Mouse (Mus musculus) intestine, postnatal 0 days (tissue): ENCODE results near the gene Gtpbp4. TPM values are rescaled to one million over a fixed set of nuclear protein-coding genes. Genes with fewer than 3 reads are reported as not detected.
"Not testable (repeated sequence)": the region's sequence is repeated elsewhere in the genome, so short reads cannot be mapped to it uniquely, and the experiment has no call there.

Experiments
- ATAC-seq: fragments of 200-750 bp; cut with Nextera tagmentation; 2 replicates; pipeline ENCODE4 v1.8.0; 2017; ENCODE audit warnings: mild to moderate bottlenecking, moderate TSS enrichment, moderate library complexity
- H3K27ac ChIP-seq: fragments of 300-500 bp; sonication (generic); 2 replicates; pipeline ENCODE4 v1.5.1; 2014; ENCODE audit warnings: mild to moderate bottlenecking, low read depth, low read length, moderate library complexity
- H3K27me3 ChIP-seq: fragments of 300-500 bp; sonication (generic); replicated peaks from 2 replicates; pipeline ENCODE4 v1.6.1; 2014; ENCODE audit warnings: low read length, mixed read lengths; ENCODE audit not compliant: control insufficient read depth, insufficient read depth
- H3K36me3 ChIP-seq: fragments of 300-500 bp; sonication (generic); 2 replicates; pipeline ENCODE4 v1.6.1; 2014; ENCODE audit warnings: mild to moderate bottlenecking, moderate library complexity; ENCODE audit not compliant: control insufficient read depth, insufficient read depth
- H3K4me1 ChIP-seq: fragments of 300-500 bp; sonication (generic); replicated peaks from 2 replicates; pipeline ENCODE4 v1.6.1; 2014; ENCODE audit warnings: antibody characterized with exemption, low read length, mixed read lengths; ENCODE audit not compliant: control insufficient read depth, insufficient read depth
- H3K4me2 ChIP-seq: fragments of 300-500 bp; sonication (generic); replicated peaks from 2 replicates; pipeline ENCODE4 v1.6.1; 2014; ENCODE audit warnings: low read depth, mild to moderate bottlenecking, moderate library complexity
- H3K4me3 ChIP-seq: fragments of 300-500 bp; sonication (generic); 2 replicates; pipeline ENCODE4 v1.5.1; 2014; ENCODE audit warnings: low read depth, low read length
- H3K9ac ChIP-seq: fragments of 300-500 bp; sonication (generic); 2 replicates; pipeline ENCODE4 v1.6.1; 2014; ENCODE audit warnings: mild to moderate bottlenecking, low read depth, low read length
- H3K9me3 ChIP-seq: fragments of 300-500 bp; sonication (generic); 2 replicates; pipeline ENCODE4 v1.6.1; 2016; ENCODE audit warnings: mixed run types; ENCODE audit not compliant: control insufficient read depth
- WGBS: fragments of 180-500 bp; shearing (Covaris S2); extraction: QIAGEN DNeasy Blood & Tissue Kit; methylation state at CpG from one replicate; pipeline ENCODE4 v1.1.7; 2014; 5-methylcytosine and 5-hydroxymethylcytosine counted together
- polyA plus RNA-seq: library from polyadenylated mRNA; unstranded; fragments of >200 nt; fragmentation: Nextera tagmentation; extraction: Ambion mirVana; gene quantifications from 2 replicates; pipeline ENCODE4 v1.2.1, GENCODE M21; 2015

Gene Gtpbp4
- polyA plus RNA-seq, 1 experiment from 2014 or later = 28.8 TPM

DNA sequence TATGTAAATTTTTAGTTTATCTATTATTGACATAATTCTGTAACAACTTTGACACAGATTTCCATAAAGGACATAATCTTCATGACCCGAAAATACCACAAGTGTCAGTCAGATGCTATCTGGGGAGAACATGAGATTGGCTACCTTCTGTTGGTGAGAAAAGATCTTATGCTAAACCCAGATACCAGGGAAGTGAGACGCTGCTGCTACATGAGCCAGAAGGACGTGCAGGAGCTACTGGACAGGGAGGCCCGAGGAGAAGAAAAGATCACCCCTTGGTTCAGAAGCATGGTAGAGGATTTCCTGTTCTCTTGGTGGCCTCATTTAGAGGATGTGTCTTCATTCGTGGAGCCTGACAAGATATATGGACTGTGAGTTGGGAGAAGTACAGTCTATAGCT, 36.8 kb downstream of the Gtpbp4 start:
- not testable (repeated sequence) for H3K36me3 ChIP-seq, H3K27ac ChIP-seq, ATAC-seq, H3K4me2 ChIP-seq, H3K9ac ChIP-seq, H3K27me3 ChIP-seq, H3K9me3 ChIP-seq, H3K4me1 ChIP-seq, H3K4me3 ChIP-seq
- WGBS = 63% methylated on average over 1 of the region's 5 CpGs

DNA sequence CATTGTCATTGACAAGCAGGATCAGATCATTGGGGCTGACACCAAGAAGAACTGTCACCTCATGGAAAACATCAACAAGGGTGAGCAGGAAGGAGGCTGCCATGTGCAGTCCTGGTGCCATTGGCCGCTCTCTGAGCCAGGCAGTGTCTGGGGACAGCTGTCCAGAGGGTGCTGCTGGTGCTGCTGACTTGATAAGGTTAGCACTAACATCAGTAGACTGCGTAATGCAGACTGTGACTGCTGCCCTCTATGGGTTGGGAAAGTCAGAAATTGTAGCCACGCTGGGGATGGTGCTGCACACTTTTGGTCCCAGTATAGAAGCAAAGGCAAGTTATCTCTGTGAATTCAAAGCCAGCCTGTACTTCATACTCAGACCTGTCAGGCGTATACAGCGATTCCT, 39.0 kb downstream of the Gtpbp4 start:
- H3K36me3 ChIP-seq, H3K4me3 ChIP-seq, H3K27me3 ChIP-seq, H3K4me2 ChIP-seq, H3K27ac ChIP-seq, ATAC-seq, H3K4me1 ChIP-seq, H3K9me3 ChIP-seq, H3K9ac ChIP-seq: not testable (repeated sequence)
- no CpG with 5 or more reads among the region's 5 CpGs for WGBS

DNA sequence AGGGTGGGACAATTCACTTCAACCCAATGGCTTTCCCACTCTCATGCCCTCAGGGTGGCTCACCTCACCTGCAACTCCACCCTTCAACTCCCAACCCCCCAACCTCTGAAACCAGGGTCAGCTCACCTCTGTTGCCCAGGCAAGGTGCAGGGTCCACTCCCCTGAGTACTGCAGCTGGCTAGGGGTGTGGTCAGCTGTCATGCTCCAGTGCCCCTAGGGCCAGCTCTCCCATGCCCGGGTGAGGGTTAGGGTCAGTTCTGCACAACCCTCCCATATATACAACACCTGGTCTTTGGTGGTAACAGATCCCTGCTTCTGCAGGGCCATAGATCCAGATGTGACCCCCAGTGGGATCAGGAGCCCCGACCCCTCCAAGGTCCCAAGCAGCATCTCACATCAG, 40.8 kb downstream of the Gtpbp4 start:
- H3K9ac ChIP-seq, H3K4me1 ChIP-seq, ATAC-seq, H3K9me3 ChIP-seq, H3K36me3 ChIP-seq, H3K4me3 ChIP-seq, H3K4me2 ChIP-seq, H3K27me3 ChIP-seq, H3K27ac ChIP-seq: not testable (repeated sequence)
- WGBS = 89% methylated on average over 1 of the region's 2 CpGs

DNA sequence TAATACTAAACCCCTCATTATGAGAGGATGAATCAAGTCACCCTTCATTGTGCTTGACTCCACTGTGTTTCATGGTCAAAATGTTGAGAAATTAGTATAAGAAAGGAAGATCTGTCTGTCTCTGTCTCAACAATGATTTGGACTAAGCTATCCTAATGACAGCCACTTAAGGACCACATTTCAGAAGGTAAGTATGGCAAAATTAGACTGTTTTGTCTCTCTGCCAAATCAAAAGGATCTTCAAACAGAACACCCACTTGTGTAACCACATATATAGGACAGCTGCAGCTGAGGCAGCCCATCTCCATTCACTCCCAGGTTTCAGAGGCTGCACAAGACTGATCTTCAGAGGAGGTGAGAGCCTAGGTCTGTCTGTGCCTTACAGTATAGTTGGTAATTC, 43.3 kb downstream of the Gtpbp4 start, which contains the start of gene Idi2:
Idi2 (plus strand) TSS at position 301 of the 400 bp plus-strand sequence.
- H3K27ac ChIP-seq, H3K9ac ChIP-seq, H3K9me3 ChIP-seq, H3K27me3 ChIP-seq, H3K4me2 ChIP-seq, H3K36me3 ChIP-seq, H3K4me1 ChIP-seq, ATAC-seq, H3K4me3 ChIP-seq: not testable (repeated sequence)

DNA sequence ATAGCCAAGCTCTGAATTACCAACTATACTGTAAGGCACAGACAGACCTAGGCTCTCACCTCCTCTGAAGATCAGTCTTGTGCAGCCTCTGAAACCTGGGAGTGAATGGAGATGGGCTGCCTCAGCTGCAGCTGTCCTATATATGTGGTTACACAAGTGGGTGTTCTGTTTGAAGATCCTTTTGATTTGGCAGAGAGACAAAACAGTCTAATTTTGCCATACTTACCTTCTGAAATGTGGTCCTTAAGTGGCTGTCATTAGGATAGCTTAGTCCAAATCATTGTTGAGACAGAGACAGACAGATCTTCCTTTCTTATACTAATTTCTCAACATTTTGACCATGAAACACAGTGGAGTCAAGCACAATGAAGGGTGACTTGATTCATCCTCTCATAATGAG, 47.8 kb downstream of the Gtpbp4 start, which contains the start of gene Gm9745:
Gm9745 (minus strand) TSS at position 101 of the 400 bp plus-strand sequence.
- not testable (repeated sequence) for H3K9me3 ChIP-seq, ATAC-seq, H3K4me1 ChIP-seq, H3K9ac ChIP-seq, H3K27ac ChIP-seq, H3K36me3 ChIP-seq, H3K4me2 ChIP-seq, H3K4me3 ChIP-seq, H3K27me3 ChIP-seq

DNA sequence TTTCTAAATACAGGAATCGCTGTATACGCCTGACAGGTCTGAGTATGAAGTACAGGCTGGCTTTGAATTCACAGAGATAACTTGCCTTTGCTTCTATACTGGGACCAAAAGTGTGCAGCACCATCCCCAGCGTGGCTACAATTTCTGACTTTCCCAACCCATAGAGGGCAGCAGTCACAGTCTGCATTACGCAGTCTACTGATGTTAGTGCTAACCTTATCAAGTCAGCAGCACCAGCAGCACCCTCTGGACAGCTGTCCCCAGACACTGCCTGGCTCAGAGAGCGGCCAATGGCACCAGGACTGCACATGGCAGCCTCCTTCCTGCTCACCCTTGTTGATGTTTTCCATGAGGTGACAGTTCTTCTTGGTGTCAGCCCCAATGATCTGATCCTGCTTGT, 52.1 kb downstream of the Gtpbp4 start:
- H3K4me2 ChIP-seq, H3K9ac ChIP-seq, H3K4me1 ChIP-seq, H3K4me3 ChIP-seq, H3K9me3 ChIP-seq, H3K27ac ChIP-seq, H3K27me3 ChIP-seq, H3K36me3 ChIP-seq, ATAC-seq: not testable (repeated sequence)
- no CpG with 5 or more reads among the region's 5 CpGs for WGBS

DNA sequence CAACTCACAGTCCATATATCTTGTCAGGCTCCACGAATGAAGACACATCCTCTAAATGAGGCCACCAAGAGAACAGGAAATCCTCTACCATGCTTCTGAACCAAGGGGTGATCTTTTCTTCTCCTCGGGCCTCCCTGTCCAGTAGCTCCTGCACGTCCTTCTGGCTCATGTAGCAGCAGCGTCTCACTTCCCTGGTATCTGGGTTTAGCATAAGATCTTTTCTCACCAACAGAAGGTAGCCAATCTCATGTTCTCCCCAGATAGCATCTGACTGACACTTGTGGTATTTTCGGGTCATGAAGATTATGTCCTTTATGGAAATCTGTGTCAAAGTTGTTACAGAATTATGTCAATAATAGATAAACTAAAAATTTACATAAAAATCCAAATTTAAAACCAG, 54.2 kb downstream of the Gtpbp4 start:
- H3K9ac ChIP-seq, H3K27me3 ChIP-seq, H3K4me1 ChIP-seq, H3K4me3 ChIP-seq, ATAC-seq, H3K4me2 ChIP-seq, H3K9me3 ChIP-seq, H3K27ac ChIP-seq, H3K36me3 ChIP-seq: not testable (repeated sequence)
- WGBS = no CpG with 5 or more reads among the region's 5 CpGs

DNA sequence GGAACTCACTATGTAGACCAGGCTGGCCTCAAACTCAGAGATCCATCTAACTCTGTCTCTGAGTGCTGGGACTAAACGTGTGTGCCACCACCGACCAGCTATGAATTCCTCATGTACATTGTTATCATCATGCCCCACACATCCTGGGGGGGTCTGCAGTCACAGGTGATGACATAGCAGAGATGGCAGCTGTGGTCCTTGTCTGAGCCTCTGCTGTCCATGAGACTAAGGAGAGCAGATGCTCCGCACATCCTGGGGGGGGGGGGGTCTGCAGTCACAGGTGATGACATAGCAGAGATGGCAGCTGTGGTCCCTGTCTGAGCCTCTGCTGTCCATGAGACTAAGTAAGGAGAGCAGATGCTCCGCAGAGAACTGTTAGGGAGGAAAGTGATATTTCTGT, 54.8 kb downstream of the Gtpbp4 start:
- H3K27ac ChIP-seq, H3K4me3 ChIP-seq, H3K4me2 ChIP-seq, H3K4me1 ChIP-seq, H3K36me3 ChIP-seq, H3K27me3 ChIP-seq, H3K9ac ChIP-seq, ATAC-seq, H3K9me3 ChIP-seq: not testable (repeated sequence)
- 78% methylated on average over 4 of the region's 4 CpGs for WGBS

DNA sequence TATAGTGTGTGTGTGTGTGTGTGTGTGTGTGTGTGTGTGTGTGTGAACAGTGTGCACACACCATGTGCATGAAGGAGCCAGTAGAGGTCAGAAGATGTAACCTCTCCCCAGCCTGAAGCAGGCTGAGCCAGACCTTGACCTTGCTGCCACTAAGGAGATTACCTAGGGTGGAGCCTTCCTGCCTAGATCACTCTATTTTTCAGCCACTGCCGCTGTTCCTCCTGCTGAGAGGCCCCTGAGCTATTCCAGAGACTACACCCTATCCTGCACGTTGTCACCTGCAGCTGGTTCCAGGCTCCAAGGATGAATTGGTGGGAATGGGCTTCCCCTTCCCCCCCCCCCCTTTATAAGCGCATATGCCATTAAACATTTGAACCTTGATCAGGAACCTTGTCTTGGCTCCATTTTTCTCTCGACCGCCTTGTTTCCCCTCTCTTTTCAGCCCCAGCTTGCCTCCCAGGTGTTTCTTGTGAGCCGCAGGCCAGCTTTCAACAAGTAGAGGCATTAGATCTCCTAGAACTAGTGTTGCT, 58.2 kb downstream of the Gtpbp4 start:
- not testable (repeated sequence) for ATAC-seq, H3K4me2 ChIP-seq, H3K4me3 ChIP-seq, H3K36me3 ChIP-seq, H3K9me3 ChIP-seq, H3K4me1 ChIP-seq, H3K27ac ChIP-seq, H3K9ac ChIP-seq, H3K27me3 ChIP-seq
- WGBS = 63% methylated on average over 6 of the region's 6 CpGs
